Mouse (Mus musculus): Measurements from ENCODE around the gene Arl3. TPM values are rescaled to one million over a fixed set of nuclear protein-coding genes. Genes with fewer than 3 reads are reported as not detected.
A peak's percentile ranks its signal among the peaks of the same experiment; 100 is the strongest.

Arl3 gene
- total and polyA plus RNA-seq, 3 experiments = 24.1 to 46.5 (median 45.3) TPM

- H3K27me3 ChIP-seq (replicated peaks) = no peaks in the 10 kb centered on the region
- no peak overlapping the region for H3K27ac ChIP-seq (ENCODE audit: insufficient read depth, low read depth)
- H3K4me1 ChIP-seq (ENCODE audit: control insufficient read depth in 1 of 2, insufficient read depth in 2 of 2) = peaks cover 9 to 82% of the 10 kb centered on the region in 2 experiments
- peaks cover 0 to 7% of the 10 kb centered on the region in 2 experiments for H3K36me3 ChIP-seq (replicated peaks in 1 of 2; ENCODE audit: control insufficient read depth in 1 of 2, insufficient read depth in 1 of 2, low read length in 1 of 2)
- no peak overlapping the region for H3K4me2 ChIP-seq (ENCODE audit: insufficient read depth, low read depth, poor library complexity, severe bottlenecking)
- in situ Hi-C loops (cut with MboI; ENCODE audit: low pct_ligation_motif_present, low pct_unique_long_range_greater_than_20kb, low sequenced_read_pairs) (no loop called here), dilution Hi-C loops (cut with MboI; ENCODE audit: extremely low pct_ligation_motif_present, extremely low pct_unique_long_range_greater_than_20kb, low sequenced_read_pairs) (no loop called here)
- TF ChIP-seq MYC (IDR thresholded peaks at IDR 0.05; ENCODE audit: low read depth, low read length) = no peak
- 0 out of 2 replicates have a peak, but pooled peaks have one; percentile 19 for TF ChIP-seq BHLHE40 (IDR thresholded peaks at IDR 0.05; ENCODE audit: low read depth, low read length)
- TF ChIP-seq E2F4 (IDR thresholded peaks at IDR 0.05; ENCODE audit: insufficient replicate concordance, low read depth, low read length) = no peak
- TF ChIP-seq NELFE (IDR thresholded peaks at IDR 0.05; ENCODE audit: low read depth, low read length) = no peak
- TF ChIP-seq ZC3H11A (IDR thresholded peaks at IDR 0.05; ENCODE audit: low read depth, low read length) = no peak
- TF ChIP-seq ELF1 (IDR thresholded peaks at IDR 0.05; ENCODE audit: low read depth, low read length) = peak; percentile 37; the same call in 1 of the 2 replicates
- peak in 1 of 2 experiments; percentile 36; a peak in 2 of 4 replicates for TF ChIP-seq CTCF (conservative IDR thresholded peaks at IDR 0.05 in 1 of 2, IDR thresholded peaks at IDR 0.05 in 1 of 2; ENCODE audit: low read depth in 2 of 2, low read length in 2 of 2)
- no peak for DNase-seq (ENCODE audit: extremely low read depth)
- H3K9me3 ChIP-seq (replicated peaks; ENCODE audit: low read length) = no peaks in the 10 kb centered on the region
- no peak overlapping the region for H3K4me3 ChIP-seq (replicated peaks in 1 of 3; ENCODE audit: low read depth in 2 of 3, low read length in 2 of 3, poor library complexity in 1 of 3)
- H3K9ac ChIP-seq (ENCODE audit: insufficient read depth, low read depth) = no peak overlapping the region
- no peaks in the 10 kb centered on the region for H3K79me2 ChIP-seq (replicated peaks; ENCODE audit: control insufficient read depth, extremely low read depth, insufficient read depth, poor library complexity, severe bottlenecking)
Observed at GRCm38 (mm10) chr19:46532031-46532688, 40.8 kb downstream of the Arl3 start.

GRCm38 (mm10) chr19:46531071-46532030 is 41.6 kb downstream of the Arl3 start:
- Histone ChIP-seq H3K9me3 (replicated peaks; ENCODE audit: low read length) (no peaks in the 10 kb centered on the region), H3K4me2 (ENCODE audit: insufficient read depth, low read depth, poor library complexity, severe bottlenecking) (no peak overlapping the region), H3K9ac (ENCODE audit: insufficient read depth, low read depth) (no peak overlapping the region), H3K27me3 (replicated peaks) (no peaks in the 10 kb centered on the region), H3K4me1 (ENCODE audit: control insufficient read depth in 1 of 2, insufficient read depth in 2 of 2) (peaks cover 9 to 90% of the 10 kb centered on the region in 2 experiments), H3K27ac (ENCODE audit: insufficient read depth, low read depth) (no peak overlapping the region), H3K36me3 (replicated peaks in 1 of 2; ENCODE audit: control insufficient read depth in 1 of 2, insufficient read depth in 1 of 2, low read length in 1 of 2) (peaks cover 0 to 4% of the 10 kb centered on the region in 2 experiments), H3K4me3 (replicated peaks in 1 of 3; ENCODE audit: low read depth in 2 of 3, low read length in 2 of 3, poor library complexity in 1 of 3) (no peak overlapping the region), H3K79me2 (replicated peaks; ENCODE audit: control insufficient read depth, extremely low read depth, insufficient read depth, poor library complexity, severe bottlenecking) (no peaks in the 10 kb centered on the region)
- in situ Hi-C loops (cut with MboI; ENCODE audit: low pct_ligation_motif_present, low pct_unique_long_range_greater_than_20kb, low sequenced_read_pairs) = no loop called here
- dilution Hi-C loops (cut with MboI; ENCODE audit: extremely low pct_ligation_motif_present, extremely low pct_unique_long_range_greater_than_20kb, low sequenced_read_pairs) = no loop called here
- no peak for DNase-seq (ENCODE audit: extremely low read depth)
- TF ChIP-seq ZNF384 (IDR thresholded peaks at IDR 0.05; ENCODE audit: low read depth, low read length) (peak; percentile 93), SIN3A (IDR thresholded peaks at IDR 0.05; ENCODE audit: low read length) (no peak), BHLHE40 (IDR thresholded peaks at IDR 0.05; ENCODE audit: low read depth, low read length) (0 out of 2 replicates have a peak, but pooled peaks have one; percentile 26), JUND (conservative IDR thresholded peaks at IDR 0.05; ENCODE audit: low read depth, low read length) (no peak), MAZ (IDR thresholded peaks at IDR 0.05; ENCODE audit: low read depth, low read length) (no peak), UBTF (IDR thresholded peaks at IDR 0.05; ENCODE audit: low read depth, low read length) (no peak), NRF1 (IDR thresholded peaks at IDR 0.05; ENCODE audit: low read depth, low read length) (no peak), E2F4 (IDR thresholded peaks at IDR 0.05; ENCODE audit: insufficient replicate concordance, low read depth, low read length) (no peak), POLR2AphosphoS2 (IDR thresholded peaks at IDR 0.05; ENCODE audit: low read depth, low read length) (no peak)

Measured in CH12.LX (cell line).